Mouse (Mus musculus) heart, postnatal 0 days (tissue): ENCODE results near the gene Rasgef1b.

Experiments used
- CTCF ChIP-seq: IDR thresholded peaks from 2 replicates; pipeline ENCODE4 v1.5.1; 2016; ENCODE audit warnings: antibody characterized with exemption, control low read depth, low read depth
- EP300 ChIP-seq: IDR thresholded peaks from 2 replicates; pipeline ENCODE4 v1.6.1; 2016; ENCODE audit warnings: antibody characterized with exemption, low read depth

GRCm38 (mm10) chr5:99223869-99224498, 504.9 kb downstream of the Rasgef1b start:
- no peak for TF ChIP-seq EP300
- TF ChIP-seq CTCF = no peak
